ENCODE assay signal across 10 mouse cellular contexts in genomic region chr2:91460076-91460475, GRCm38 (mm10). TPM values are rescaled to one million over a fixed set of nuclear protein-coding genes. Genes with fewer than 3 reads are reported as not detected.
DNase-seq lines count a peak whose midpoint lies in the region; ATAC-seq and TF ChIP-seq lines count a peak whose summit lies in the region.
"Had no signal": no experiment of that assay in that cellular context is flagged by ENCODE, and none has a peak within 500 bp of the region (broad histone marks: within the 10 kb centered on the region; RNA-seq: fewer than 3 reads in every experiment).

No protein-coding gene starts in this region.

- peak overlapping the region; percentile 85 for H3K4me2 ChIP-seq in heart, embryonic 14.5 days (ENCODE audit: low read length)
- peak overlapping the region; percentile 88 for H3K4me2 ChIP-seq in lung, embryonic 14.5 days

- intact Hi-C loops in left cerebral cortex, postnatal 25 days (cut with DNase I), result no loop called here

- no peak for DNase-seq in heart, adult 8-10 months (ENCODE audit: low spot score)
- no peak for DNase-seq in lung, embryonic 14.5 days
- no peak for DNase-seq in lung, postnatal 14 days
- no peak for DNase-seq in limb, embryonic 10.5 days (ENCODE audit: low spot score)
- no peak for DNase-seq in left cerebral cortex, postnatal 25 days (ENCODE audit: low spot score in 2 of 2)
- no peak for DNase-seq in retina, postnatal 1 day
- DNase-seq: kidney, postnatal 4 days; right cerebral cortex, adult 18-20 months had no signal

- ATAC-seq in heart, embryonic 14.5 days (ENCODE audit: insufficient number of reproducible peaks, insufficient read depth, low FRiP score, low read depth), result no peak
- ATAC-seq in lung, embryonic 14.5 days (ENCODE audit: insufficient read depth), result no peak

- WGBS in heart, embryonic 14.5 days, result 92% methylated on average over 6 of the region's 6 CpGs
- WGBS in lung, embryonic 14.5 days, result 86% methylated on average over 6 of the region's 6 CpGs
- 93% methylated on average over 6 of the region's 6 CpGs for WGBS in limb, embryonic 10.5 days

- TF ChIP-seq CTCF in lung, embryonic 14.5 days (IDR thresholded peaks at IDR 0.05; ENCODE audit: low read depth), result peak; percentile 54
- peak; percentile 44; the same call in 1 of the 2 replicates for TF ChIP-seq CTCF in testis, adult 2 months (IDR thresholded peaks at IDR 0.05; ENCODE audit: control insufficient read depth, insufficient read depth, insufficient replicate concordance, low read depth, low read length)

- H3K9me3 ChIP-seq in heart, embryonic 14.5 days (ENCODE audit: control insufficient read depth, low read length), result no peaks in the 10 kb centered on the region
- no peaks in the 10 kb centered on the region for H3K9me3 ChIP-seq in lung, embryonic 14.5 days (ENCODE audit: low read depth, low read length)
- no peaks in the 10 kb centered on the region for H3K9me3 ChIP-seq in limb, embryonic 10.5 days (replicated peaks)

- H3K4me1 ChIP-seq in heart, embryonic 14.5 days (ENCODE audit: control insufficient read depth in 2 of 2, insufficient read depth in 2 of 2, low read length in 2 of 2), result peaks cover 24 to 44% of the 10 kb centered on the region in 2 experiments
- peaks cover 27% of the 10 kb centered on the region for H3K4me1 ChIP-seq in lung, embryonic 14.5 days (ENCODE audit: insufficient read depth)
- peaks cover 67% of the 10 kb centered on the region for H3K4me1 ChIP-seq in limb, embryonic 10.5 days
- peaks cover 17% of the 10 kb centered on the region for H3K4me1 ChIP-seq in testis, adult 2 months (ENCODE audit: control insufficient read depth, insufficient read depth, low read length)

- no peaks in the 10 kb centered on the region for H3K27me3 ChIP-seq in heart, embryonic 14.5 days (ENCODE audit: control insufficient read depth, insufficient read depth, low read length)
- H3K27me3 ChIP-seq in lung, embryonic 14.5 days (ENCODE audit: insufficient read depth, low read length), result no peaks in the 10 kb centered on the region
- no peaks in the 10 kb centered on the region for H3K27me3 ChIP-seq in limb, embryonic 10.5 days (ENCODE audit: low read depth, poor library complexity, severe bottlenecking)
- H3K27me3 ChIP-seq in testis, adult 2 months (ENCODE audit: control insufficient read depth, insufficient read depth, low read length), result no peaks in the 10 kb centered on the region

- no peak overlapping the region for H3K9ac ChIP-seq in heart, embryonic 14.5 days (ENCODE audit: low read length)
- H3K9ac ChIP-seq in lung, embryonic 14.5 days, result no peak overlapping the region

- H3K27ac ChIP-seq in heart, embryonic 14.5 days (replicated peaks in 1 of 2; ENCODE audit: control insufficient read depth in 1 of 2, insufficient read depth in 1 of 2, low read depth in 2 of 2, low read length in 2 of 2), result peak overlapping the region in 1 of 2 experiments; percentile 89; a peak in 1 of 4 replicates
- peak overlapping the region; percentile 97; the same call in 1 of the 2 replicates for H3K27ac ChIP-seq in lung, embryonic 14.5 days (ENCODE audit: low read depth)
- peak overlapping the region; percentile 96; the same call in 1 of the 2 replicates for H3K27ac ChIP-seq in limb, embryonic 10.5 days
- H3K27ac ChIP-seq in testis, adult 2 months (ENCODE audit: control insufficient read depth, insufficient read depth, low read depth, low read length), result no peak overlapping the region

- no peaks in the 10 kb centered on the region for H3K36me3 ChIP-seq in heart, embryonic 14.5 days (ENCODE audit: control insufficient read depth, insufficient read depth, low read length)
- no peaks in the 10 kb centered on the region for H3K36me3 ChIP-seq in lung, embryonic 14.5 days (ENCODE audit: insufficient read depth)
- peaks cover 9% of the 10 kb centered on the region; the same call in 1 of the 2 replicates for H3K36me3 ChIP-seq in limb, embryonic 10.5 days
- no peaks in the 10 kb centered on the region for H3K36me3 ChIP-seq in testis, adult 2 months (ENCODE audit: control insufficient read depth, insufficient read depth, low read length)

- H3K4me3 ChIP-seq in heart, embryonic 14.5 days (ENCODE audit: control insufficient read depth in 1 of 2, insufficient read depth in 1 of 2, low read depth in 1 of 2, low read length in 2 of 2), result no peak overlapping the region
- peak overlapping the region; percentile 80; the same call in 1 of the 2 replicates for H3K4me3 ChIP-seq in lung, embryonic 14.5 days (ENCODE audit: low read depth, low read length)
- 0 out of 2 replicates have a peak overlapping the region, but pooled peaks have one; percentile 91 for H3K4me3 ChIP-seq in limb, embryonic 10.5 days
- H3K4me3 ChIP-seq in testis, adult 2 months (ENCODE audit: control insufficient read depth, low read depth, low read length), result no peak overlapping the region

- TF ChIP-seq POLR2A in testis, adult 2 months (IDR thresholded peaks at IDR 0.05; ENCODE audit: control insufficient read depth, low read depth, low read length), result no peak

RNA-seq across cellular contexts. Expression of gene Lrp4, which starts 2.8 kb away (rescaled TPM):
- polyA plus RNA-seq in heart, embryonic 14.5 days (2014; fragmentation: Nextera tagmentation; extraction: Ambion mirVana), result 3.5 and 3.8 TPM in 2 replicates
- 10 to 100 TPM in 3 of 4 experiments, 1 to 10 TPM in 1; 8.9 to 13.3 (median 11.3) TPM for total RNA-seq in heart, adult 8-10 months (2022)
- polyA plus RNA-seq in lung, embryonic 14.5 days (2014; fragmentation: Nextera tagmentation; extraction: Ambion mirVana), result 7.6 TPM in 2 replicates
- 6.5 and 6.9 TPM in 2 replicates for polyA plus RNA-seq in limb, embryonic 10.5 days (2016; fragmentation: Nextera tagmentation; extraction: Ambion mirVana)
- 0.44 and 0.96 TPM in 2 replicates for polyA plus RNA-seq in testis, adult 2 months (2012; rRNA removed)
- 10 to 100 TPM; 24.9 to 25.2 TPM for total RNA-seq in left cerebral cortex, postnatal 25 days (2021)

RNA-seq across cellular contexts. Expression of gene 1110051M20Rik, which starts 15.6 kb away (rescaled TPM):
- polyA plus RNA-seq in heart, embryonic 14.5 days (2014; fragmentation: Nextera tagmentation; extraction: Ambion mirVana), result 42.1 and 46.3 TPM in 2 replicates
- total RNA-seq in heart, adult 8-10 months (2022), result 10 to 100 TPM in 3 of 4 experiments, 1 to 10 TPM in 1; 9.1 to 14.9 (median 13.8) TPM
- polyA plus RNA-seq in lung, embryonic 14.5 days (2014; fragmentation: Nextera tagmentation; extraction: Ambion mirVana), result 73.3 and 73.4 TPM in 2 replicates
- polyA plus RNA-seq in limb, embryonic 10.5 days (2016; fragmentation: Nextera tagmentation; extraction: Ambion mirVana), result 63.9 and 78.3 TPM in 2 replicates
- polyA plus RNA-seq in testis, adult 2 months (2012; rRNA removed), result 81.5 and 91.7 TPM in 2 replicates
- 10 to 100 TPM; 89.9 to 96.6 TPM for total RNA-seq in left cerebral cortex, postnatal 25 days (2021)

Comparison
In these comparisons a context has a peak if more than half of its experiments do, and no peak if none do; other contexts are left out.
1. H3K4me3 ChIP-seq: peak in lung, embryonic 14.5 days (single experiment) and limb, embryonic 10.5 days (single experiment); none in heart, embryonic 14.5 days (0 of 2) and testis, adult 2 months (single experiment).